Mouse (Mus musculus): ENCODE results near the gene Tmem52.
A peak's percentile ranks its signal among the peaks of the same experiment; 100 is the strongest.
"Not testable (repeated sequence)": the region's sequence is repeated elsewhere in the genome, so short reads cannot be mapped to it uniquely, and the experiment has no call there.

The Tmem52 gene

GRCm38 (mm10) chr4:155473319-155473718, 4.4 kb downstream of the Tmem52 start:
- DNase-seq = peak; percentile 84

GRCm38 (mm10) chr4:155473796-155474195, 4.9 kb downstream of the Tmem52 start:
- not testable (repeated sequence) for DNase-seq

- peak; percentile 72 for DNase-seq
These were observed 12.6 kb downstream of the Tmem52 start for GRCm38 (mm10) chr4:155481381-155482124.

DNA sequence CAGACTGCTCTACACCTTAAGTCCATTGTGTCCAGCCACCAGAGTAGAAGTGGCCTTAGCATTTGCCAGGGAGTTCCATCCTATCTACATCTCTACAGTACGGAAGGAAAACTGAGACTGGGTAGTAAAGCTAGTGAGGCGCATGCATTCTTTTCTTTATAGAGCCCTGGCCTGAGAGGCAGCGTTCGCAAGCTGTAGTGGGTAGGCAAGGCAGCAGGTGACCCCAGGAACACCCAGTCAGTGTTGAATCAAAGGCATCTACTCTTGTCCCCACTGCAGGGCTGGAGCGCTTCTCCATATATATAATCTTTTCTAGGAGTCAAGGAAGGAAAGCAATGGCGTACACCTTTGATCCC, 13.2 kb downstream of the Tmem52 start:
- no peak for DNase-seq

DNA sequence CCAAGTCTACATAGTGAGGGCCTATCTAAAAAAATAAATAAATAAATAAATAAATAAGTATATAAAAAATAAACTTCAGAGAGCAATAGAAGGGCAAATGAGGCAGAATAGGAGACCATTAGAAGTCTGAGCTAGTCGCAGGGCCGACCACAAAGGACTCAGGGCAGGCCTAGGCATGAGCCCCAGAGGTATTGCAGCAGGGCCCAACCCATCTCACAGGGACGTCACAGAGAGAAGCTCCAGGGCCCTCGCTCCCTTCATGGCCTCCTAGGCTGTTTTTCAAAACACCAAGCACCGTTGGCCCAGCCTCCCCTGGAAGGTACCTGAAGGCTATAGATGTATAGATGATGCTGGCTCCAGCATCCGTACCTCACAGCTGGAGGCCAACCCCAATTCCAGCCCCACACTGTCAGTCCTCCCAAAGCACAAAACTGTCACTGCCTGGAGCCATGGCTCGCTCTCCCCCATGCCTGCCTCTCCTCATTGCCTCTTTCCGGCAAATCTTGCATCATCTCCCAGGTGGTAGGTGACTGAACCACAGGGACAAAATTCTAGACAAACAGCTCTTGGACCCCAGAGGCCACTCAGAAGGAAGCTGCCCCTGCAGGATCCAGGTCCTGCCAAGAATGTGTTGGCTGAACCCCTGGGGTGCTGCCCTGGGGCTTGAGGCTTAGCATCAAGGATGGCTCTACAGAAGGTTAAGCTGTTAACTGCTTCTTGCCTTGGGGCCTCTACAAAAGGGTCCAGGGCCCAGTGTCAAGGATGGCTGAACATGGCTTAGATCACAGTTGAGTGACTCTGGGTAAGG, 14.0 kb downstream of the Tmem52 start:
- no peak for DNase-seq

DNA sequence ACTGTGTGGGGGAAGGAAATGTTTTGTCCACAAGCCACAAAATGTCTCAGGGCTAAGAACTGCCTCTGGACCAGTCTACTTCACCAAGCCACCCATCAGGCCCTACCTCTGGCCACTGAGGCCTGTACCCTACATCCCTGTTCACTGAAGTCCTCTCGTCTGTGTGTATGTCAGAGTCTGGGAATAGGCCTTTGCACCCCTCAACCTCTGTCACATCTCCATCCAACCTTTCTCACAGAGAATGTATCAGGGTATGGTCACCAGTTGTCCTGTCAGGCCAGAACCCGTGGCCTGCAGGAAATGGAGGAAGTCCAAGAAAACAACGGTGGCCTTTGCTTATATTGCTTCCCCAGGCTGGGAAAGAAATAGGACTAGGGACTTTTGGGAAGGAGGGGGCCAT, 16.6 kb downstream of the Tmem52 start:
- no peak for DNase-seq

GRCm38 (mm10) chr4:155487746-155488145, 18.8 kb downstream of the Tmem52 start:
- DNase-seq = no peak

- no peak for DNase-seq
These were observed 19.5 kb downstream of the Tmem52 start for GRCm38 (mm10) chr4:155488232-155489025.

GRCm38 (mm10) chr4:155489101-155489970, 20.4 kb downstream of the Tmem52 start:
- DNase-seq = no peak

DNA sequence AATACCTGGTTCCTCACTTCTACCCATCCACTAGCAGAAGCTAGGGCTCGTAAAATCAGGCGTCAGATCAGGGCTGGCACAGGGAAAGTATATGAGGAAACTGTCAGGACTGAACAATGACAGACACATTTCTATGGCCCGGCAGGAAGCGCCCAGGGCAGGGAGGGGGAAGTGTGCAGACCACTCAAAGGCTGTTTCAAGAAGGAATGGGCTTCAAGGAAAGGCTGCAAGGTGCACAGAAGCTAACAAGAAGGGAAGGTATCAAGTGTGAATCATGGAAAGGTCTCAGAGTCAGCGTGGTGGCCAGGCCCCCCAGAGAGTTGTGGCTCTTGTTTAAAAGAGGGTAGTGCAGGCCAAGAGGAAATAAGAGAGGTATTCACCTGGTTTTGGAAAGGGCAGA, 21.5 kb downstream of the Tmem52 start:
- no peak for DNase-seq

- peak; percentile 91 for DNase-seq
These were observed 22.1 kb downstream of the Tmem52 start, which contains the start of gene Gnb1 for GRCm38 (mm10) chr4:155490990-155491504. TSS of gene Gnb1 (plus strand) at chr4:155491361.

DNA sequence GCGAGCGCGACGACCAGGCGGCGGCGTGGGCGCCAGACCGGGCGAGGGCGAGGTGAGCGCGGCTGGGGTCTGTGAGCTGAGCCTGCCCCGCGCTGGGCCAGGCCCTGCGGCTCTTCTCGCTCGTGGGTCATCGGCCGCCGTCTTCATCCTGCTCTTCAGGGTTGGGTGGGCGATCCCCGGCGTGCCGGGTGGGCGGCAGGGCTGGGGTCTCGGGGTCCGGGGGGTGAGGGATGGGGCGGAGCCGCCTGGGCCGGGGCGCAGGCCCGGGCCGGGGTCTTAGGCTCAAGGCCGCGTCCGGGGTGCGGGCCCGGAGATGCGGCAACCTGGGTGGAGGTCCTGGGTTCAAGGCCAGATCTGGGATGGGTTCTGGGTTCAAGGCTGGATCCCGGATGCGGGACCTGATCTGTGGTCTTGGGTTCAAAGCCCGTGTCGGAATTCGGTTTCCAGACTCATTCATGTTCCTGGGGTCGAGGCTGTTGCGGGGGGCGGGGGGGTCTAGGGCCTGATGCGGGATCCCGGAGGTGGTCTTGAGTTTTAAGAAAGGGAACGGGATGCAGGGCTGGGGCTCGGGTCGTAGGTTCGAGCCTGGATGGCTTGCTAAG, 22.7 kb downstream of the Tmem52 start:
- no peak for DNase-seq

DNA sequence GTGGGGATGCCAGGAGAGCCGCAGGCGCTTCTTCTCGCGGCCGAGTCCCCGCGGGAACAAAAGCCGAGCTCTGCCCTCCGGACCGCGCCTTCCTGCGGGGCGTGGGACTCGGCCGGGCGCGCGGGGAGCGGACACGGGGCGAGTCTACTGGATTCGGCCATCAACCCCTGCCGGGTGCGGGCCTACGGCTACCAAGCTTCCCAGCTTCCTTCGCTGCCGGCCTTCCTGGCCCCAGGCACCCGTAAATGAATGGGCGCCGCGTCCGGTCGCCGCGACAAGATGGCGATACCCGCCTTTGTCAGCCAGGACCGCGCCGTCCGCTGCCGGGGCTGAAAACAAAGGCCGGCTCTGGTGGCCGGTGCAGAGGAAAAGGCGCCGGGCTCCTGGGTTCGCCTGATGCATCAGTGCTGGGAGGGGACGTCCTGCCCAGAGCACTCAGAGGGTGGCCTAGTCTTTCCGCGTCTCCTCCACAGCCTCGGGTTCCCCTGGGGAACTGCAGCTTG, 23.3 kb downstream of the Tmem52 start:
- no peak for DNase-seq

- no peak for DNase-seq
These were observed 26.0 kb downstream of the Tmem52 start for GRCm38 (mm10) chr4:155494891-155495290.

- DNase-seq = no peak
These were observed 29.0 kb downstream of the Tmem52 start for GRCm38 (mm10) chr4:155497963-155498362.

GRCm38 (mm10) chr4:155501126-155501525, 32.2 kb downstream of the Tmem52 start:
- no peak for DNase-seq

DNA sequence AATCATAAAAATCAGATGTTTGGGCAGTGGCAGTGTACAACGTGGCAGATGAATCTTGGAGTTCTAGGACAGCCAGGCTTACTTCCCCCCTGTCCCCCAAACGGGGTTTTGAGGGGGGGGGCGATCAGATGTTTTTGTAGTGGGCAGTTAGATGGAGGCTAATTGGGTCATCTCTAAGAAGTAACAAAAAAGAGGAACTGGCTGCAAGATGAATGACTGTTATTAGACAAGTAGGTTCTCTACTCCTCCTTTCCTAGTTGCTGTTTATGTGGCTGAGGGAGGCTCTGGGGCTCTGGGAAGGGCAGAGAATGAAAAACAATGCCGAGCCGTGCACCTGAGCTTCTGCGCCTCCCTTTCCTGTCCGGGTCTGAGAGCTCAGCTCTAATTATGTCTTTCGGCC, 36.2 kb downstream of the Tmem52 start:
- no peak for DNase-seq

GRCm38 (mm10) chr4:155505671-155506295, 36.9 kb downstream of the Tmem52 start:
- no peak for DNase-seq

DNA sequence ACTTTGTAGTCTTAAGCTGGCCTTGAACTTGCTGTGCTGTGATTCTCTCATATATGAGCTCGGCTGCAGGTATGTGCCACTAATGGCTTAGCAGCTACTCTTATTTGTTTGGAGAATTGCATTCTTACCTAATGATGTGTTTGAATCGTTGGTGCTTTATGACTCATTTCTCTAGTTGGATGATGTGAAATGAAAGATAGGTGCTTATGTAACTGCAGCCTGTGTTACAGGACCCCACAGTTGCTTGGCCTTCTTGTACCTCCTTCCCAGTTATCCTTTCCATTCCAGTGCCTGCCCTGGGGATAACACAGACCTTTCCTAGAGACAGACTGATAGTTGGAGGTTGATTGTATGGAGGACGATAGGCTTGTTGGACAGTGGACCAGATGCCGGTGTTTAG, 39.7 kb downstream of the Tmem52 start:
- no peak for DNase-seq

GRCm38 (mm10) chr4:155510981-155511380, 42.1 kb downstream of the Tmem52 start:
- no peak for DNase-seq

DNA sequence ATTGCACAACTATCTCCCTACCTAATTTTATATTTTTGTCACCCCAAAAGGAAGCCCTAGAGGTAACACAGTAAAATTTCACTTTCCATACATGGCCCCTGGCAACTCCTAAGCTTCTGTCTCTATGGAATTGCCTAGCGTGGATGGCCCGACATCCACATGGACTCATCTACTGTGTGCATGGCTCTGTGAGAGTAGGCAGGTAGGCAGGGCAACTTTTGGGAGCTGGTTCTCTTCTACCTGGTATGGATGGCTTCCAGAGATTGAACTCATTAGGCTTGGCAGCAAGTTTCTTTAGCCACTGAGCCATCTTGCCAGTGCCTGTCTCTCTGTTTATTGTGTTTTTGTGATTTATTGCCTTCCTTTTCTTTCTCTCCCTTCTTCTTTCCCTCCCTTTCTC, 45.9 kb downstream of the Tmem52 start:
- no peak for DNase-seq

All from cerebellum, adult 11-12 months (tissue).